Mouse (Mus musculus) WW6 (cell line): ENCODE data around the gene Slc25a12.

ENCODE experiments used
- DNase-seq: peaks from one replicate; pipeline ENCODE4 v3.0.0-alpha.2; 2013; ENCODE audit warnings: low read depth, low spot score

The Slc25a12 gene

GRCm38 (mm10) chr2:71309726-71310125, 57.8 kb downstream of the Slc25a12 start:
- DNase-seq, result no peak

- DNase-seq, result no peak
Observed at GRCm38 (mm10) chr2:71306357-71306756, 61.2 kb downstream of the Slc25a12 start.

- DNase-seq, result no peak
Observed at GRCm38 (mm10) chr2:71304821-71305220, 62.7 kb downstream of the Slc25a12 start.

GRCm38 (mm10) chr2:71303221-71303620, 64.3 kb downstream of the Slc25a12 start:
- no peak for DNase-seq

- no peak for DNase-seq
Observed at GRCm38 (mm10) chr2:71302156-71302663, 65.3 kb downstream of the Slc25a12 start.

- no peak for DNase-seq
Observed at GRCm38 (mm10) chr2:71298729-71299128, 68.8 kb downstream of the Slc25a12 start.

GRCm38 (mm10) chr2:71297501-71297900, 70.0 kb downstream of the Slc25a12 start:
- no peak for DNase-seq

- no peak for DNase-seq
Observed at GRCm38 (mm10) chr2:71295844-71296243, 71.7 kb downstream of the Slc25a12 start.

GRCm38 (mm10) chr2:71294489-71294888, 73.1 kb downstream of the Slc25a12 start:
- DNase-seq, result no peak

- DNase-seq, result no peak
Observed at GRCm38 (mm10) chr2:71293983-71294382, 73.6 kb downstream of the Slc25a12 start.

- DNase-seq, result no peak
Observed at GRCm38 (mm10) chr2:71291566-71291965, 76.0 kb downstream of the Slc25a12 start.

- no peak for DNase-seq
Observed at GRCm38 (mm10) chr2:71290107-71290775, 77.3 kb downstream of the Slc25a12 start.

- DNase-seq, result no peak
Observed at GRCm38 (mm10) chr2:71281981-71282380, 85.6 kb downstream of the Slc25a12 start.

- peak; percentile 22 for DNase-seq
Observed at GRCm38 (mm10) chr2:71278791-71279775, 88.5 kb downstream of the Slc25a12 start.

GRCm38 (mm10) chr2:71275734-71276133, 91.8 kb downstream of the Slc25a12 start:
- DNase-seq, result no peak

- DNase-seq, result no peak
Observed at GRCm38 (mm10) chr2:71273955-71274679, 93.4 kb downstream of the Slc25a12 start.

- no peak for DNase-seq
Observed at GRCm38 (mm10) chr2:71270085-71270484, 97.5 kb downstream of the Slc25a12 start.

GRCm38 (mm10) chr2:71269332-71269731, 98.2 kb downstream of the Slc25a12 start:
- no peak for DNase-seq

GRCm38 (mm10) chr2:71268691-71269090, 98.9 kb downstream of the Slc25a12 start:
- DNase-seq, result no peak

- DNase-seq, result no peak
Observed at GRCm38 (mm10) chr2:71264585-71264984, 103.0 kb downstream of the Slc25a12 start.

- DNase-seq, result no peak
Observed at GRCm38 (mm10) chr2:71256581-71256980, 111.0 kb downstream of the Slc25a12 start.

GRCm38 (mm10) chr2:71254836-71255235, 112.7 kb downstream of the Slc25a12 start:
- DNase-seq, result no peak
